Mouse (Mus musculus): ENCODE results near the gene Ndufs5. TPM values are rescaled to one million over a fixed set of nuclear protein-coding genes. Genes with fewer than 3 reads are reported as not detected.
A peak's percentile ranks its signal among the peaks of the same experiment; 100 is the strongest.

Ndufs5 gene
- 24.3 and 54.2 TPM in 2 replicates for polyA plus RNA-seq (2012; rRNA removed)

DNA sequence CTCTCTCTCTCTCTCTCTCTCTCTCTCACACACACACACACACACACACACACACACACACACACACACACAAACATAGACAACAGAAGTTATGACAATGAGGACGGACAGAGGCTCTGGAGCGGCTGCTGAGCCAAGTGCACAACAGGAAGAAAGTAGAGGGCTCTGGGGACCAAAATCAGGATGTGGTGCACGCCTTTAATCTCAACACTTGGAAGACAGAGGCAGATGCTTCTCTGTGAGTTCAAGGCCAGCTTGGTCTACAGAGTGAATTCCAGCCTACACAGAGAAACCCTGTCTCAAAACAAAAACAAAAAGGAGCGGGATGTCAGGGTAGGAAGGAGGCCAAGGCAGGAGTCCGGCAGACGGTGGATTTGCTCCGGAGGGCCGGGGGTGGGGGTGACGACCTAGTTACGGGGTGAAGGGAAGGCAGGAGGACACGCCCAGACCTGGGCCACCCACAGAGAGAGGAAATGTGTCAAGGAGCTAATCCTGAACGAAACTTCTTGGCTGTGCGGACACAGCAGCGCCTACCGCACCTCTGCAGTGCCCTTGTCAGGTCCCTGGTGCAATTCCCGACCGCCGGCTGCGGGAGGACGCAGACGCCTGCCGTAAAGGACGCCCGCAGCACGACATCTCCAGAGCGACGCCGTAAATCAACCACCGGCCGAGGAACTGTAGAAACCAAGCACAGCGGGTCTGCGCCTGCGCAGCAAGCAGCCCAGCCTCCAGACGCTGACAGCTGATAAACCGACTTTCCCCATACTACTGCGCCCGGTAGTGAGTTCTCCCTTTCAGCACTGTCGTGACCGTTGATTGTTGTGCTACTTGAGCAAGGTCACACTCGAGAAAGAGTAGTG is at the start of gene Ndufs5:
TSS of gene Ndufs5 (minus strand) at position 629 of the 860 bp plus-strand sequence.
- H3K4me3 ChIP-seq (replicated peaks; ENCODE audit: extremely low read depth, low read depth, low read length): peak within 1 kb of the TSS; percentile 89
- peak; percentile 86; the same call in 1 of the 2 replicates for TF ChIP-seq POLR2A (IDR thresholded peaks at IDR 0.05; ENCODE audit: borderline replicate concordance, extremely low read depth, low read depth, low read length)
- no peak for TF ChIP-seq CTCF (IDR thresholded peaks at IDR 0.05; ENCODE audit: insufficient read depth, low read length)
- peak; percentile 93 for DNase-seq
- 0 out of 2 replicates have a peak, but pooled peaks cover 2% of the 10 kb centered on the region for H3K4me1 ChIP-seq (ENCODE audit: control insufficient read depth, insufficient read depth, low read length)
- WGBS: under 1% methylated on average over 40 of the region's 40 CpGs

DNA sequence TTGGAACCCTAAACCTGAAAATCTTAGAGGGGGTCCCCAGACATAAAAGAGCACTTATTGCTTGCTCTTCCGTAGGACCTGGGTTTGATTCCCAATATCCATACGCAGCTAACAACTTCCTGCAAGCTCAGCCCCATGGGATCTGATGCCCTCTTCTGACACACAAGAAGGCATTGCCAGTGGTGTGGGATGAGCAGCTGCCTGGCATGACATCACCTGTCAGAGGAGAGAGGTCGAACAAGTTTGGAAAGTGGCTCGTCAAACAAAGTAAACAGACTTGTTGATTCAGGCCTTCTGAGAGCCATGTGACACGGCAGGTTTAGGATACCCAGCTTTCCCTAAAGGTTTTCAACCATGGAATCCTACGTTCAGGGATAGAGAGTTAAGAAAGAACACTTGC is 47.1 kb upstream of the Ndufs5 start:
- no peak for DNase-seq
- Histone ChIP-seq H3K4me1 (ENCODE audit: control insufficient read depth, insufficient read depth, low read length) (no peaks in the 10 kb centered on the region), H3K4me3 (replicated peaks; ENCODE audit: extremely low read depth, low read depth, low read length) (no peak overlapping the region)
- TF ChIP-seq POLR2A (IDR thresholded peaks at IDR 0.05; ENCODE audit: borderline replicate concordance, extremely low read depth, low read depth, low read length): no peak
- TF ChIP-seq CTCF (IDR thresholded peaks at IDR 0.05; ENCODE audit: insufficient read depth, low read length): no peak
- WGBS: 52% methylated on average over 6 of the region's 6 CpGs

DNA sequence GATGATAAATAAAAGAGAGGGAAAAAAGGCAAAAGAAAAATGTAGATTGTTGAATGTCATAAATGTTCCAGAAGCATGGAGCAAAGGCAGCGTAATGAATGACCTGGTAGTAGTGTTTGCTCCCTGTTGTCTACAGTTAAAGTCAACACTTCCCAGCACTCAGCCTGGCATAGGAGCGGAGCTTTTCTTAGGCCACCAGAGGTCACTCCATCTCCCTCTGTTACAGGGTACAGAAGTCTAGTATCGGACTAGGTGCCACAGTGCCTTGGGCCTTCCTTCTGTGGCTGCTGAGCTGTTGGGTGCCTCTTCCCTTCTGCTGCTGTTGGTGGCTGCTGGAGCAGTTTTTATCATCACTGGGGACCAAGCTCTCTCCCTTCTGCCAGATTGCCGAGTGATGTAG is 40.3 kb upstream of the Ndufs5 start:
- TF ChIP-seq CTCF (IDR thresholded peaks at IDR 0.05; ENCODE audit: insufficient read depth, low read length) (peak; percentile 37; the same call in 1 of the 2 replicates), POLR2A (IDR thresholded peaks at IDR 0.05; ENCODE audit: borderline replicate concordance, extremely low read depth, low read depth, low read length) (no peak)
- H3K4me3 ChIP-seq (replicated peaks; ENCODE audit: extremely low read depth, low read depth, low read length): no peak overlapping the region
- WGBS: 47% methylated on average over 4 of the region's 4 CpGs
- no peak for DNase-seq
- no peaks in the 10 kb centered on the region for H3K4me1 ChIP-seq (ENCODE audit: control insufficient read depth, insufficient read depth, low read length)

DNA sequence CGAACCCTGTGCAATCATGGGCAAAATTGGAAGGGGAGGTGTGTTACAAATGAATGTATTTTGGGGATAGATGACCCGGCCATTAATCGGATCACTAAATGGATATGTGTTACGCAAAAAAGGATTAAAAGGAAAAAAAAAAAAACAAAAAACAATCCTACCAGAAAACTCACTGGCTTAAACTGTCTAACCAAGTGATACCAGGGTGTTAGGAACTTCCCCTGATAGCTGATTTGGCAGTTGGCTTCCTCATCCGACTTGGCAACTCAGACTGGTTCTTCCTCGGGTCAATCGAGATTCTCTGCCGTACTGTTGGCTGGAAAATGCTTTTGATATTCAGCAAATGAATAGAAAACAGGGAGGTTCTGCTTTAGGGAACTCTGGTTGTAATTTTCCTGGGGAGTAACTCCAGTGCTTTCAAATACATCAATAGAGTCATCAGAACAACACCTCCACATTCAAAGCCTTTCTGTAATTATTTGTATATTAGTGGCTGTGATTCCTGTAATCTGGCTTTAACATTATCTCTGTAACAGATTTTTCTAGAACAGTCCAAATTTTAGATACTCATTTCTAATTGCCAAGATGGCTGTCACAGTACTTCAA is 32.8 kb upstream of the Ndufs5 start:
- TF ChIP-seq POLR2A (IDR thresholded peaks at IDR 0.05; ENCODE audit: borderline replicate concordance, extremely low read depth, low read depth, low read length) (no peak), CTCF (IDR thresholded peaks at IDR 0.05; ENCODE audit: insufficient read depth, low read length) (no peak)
- WGBS: under 1% methylated on average over 8 of the region's 8 CpGs
- peaks cover 11% of the 10 kb centered on the region for H3K4me1 ChIP-seq (ENCODE audit: control insufficient read depth, insufficient read depth, low read length)
- DNase-seq: peak; percentile 11
- H3K4me3 ChIP-seq (replicated peaks; ENCODE audit: extremely low read depth, low read depth, low read length): peak overlapping the region; percentile 79

DNA sequence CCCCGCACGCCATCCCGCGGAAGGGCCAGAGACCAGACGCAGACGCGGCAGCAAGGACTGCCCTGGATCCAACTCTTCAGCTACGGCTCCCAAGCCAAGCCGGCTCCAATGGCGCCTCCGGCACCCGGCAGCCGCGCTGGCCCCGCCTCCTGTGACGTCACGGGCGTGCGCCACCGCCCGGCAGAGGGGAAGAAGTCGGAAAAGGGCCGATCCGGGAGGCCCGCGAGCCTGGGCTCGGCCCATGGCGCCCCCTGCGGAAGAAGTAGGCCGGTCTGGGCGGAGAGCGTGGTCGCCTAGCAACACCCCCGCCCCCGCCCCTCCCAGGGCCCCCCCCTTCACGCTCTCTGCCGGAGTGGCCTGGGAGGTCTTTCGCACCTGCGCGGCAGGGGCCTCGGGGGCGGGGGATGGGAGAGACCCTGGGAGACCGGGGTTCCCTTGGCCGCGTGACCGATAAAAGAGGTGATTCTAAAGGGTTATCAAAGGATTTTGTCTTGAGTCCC is 32.2 kb upstream of the Ndufs5 start, which contains the start of gene Akirin1:
TSS of gene Akirin1 (minus strand) at position 194 of the 500 bp plus-strand sequence.
- peak within 1 kb of the TSS; percentile 80 for H3K4me3 ChIP-seq (replicated peaks; ENCODE audit: extremely low read depth, low read depth, low read length)
- DNase-seq: peak; percentile 98
- under 1% methylated on average over 46 of the region's 46 CpGs for WGBS
- peak; percentile 86 for TF ChIP-seq POLR2A (IDR thresholded peaks at IDR 0.05; ENCODE audit: borderline replicate concordance, extremely low read depth, low read depth, low read length)
- no peak for TF ChIP-seq CTCF (IDR thresholded peaks at IDR 0.05; ENCODE audit: insufficient read depth, low read length)
- peaks cover 11% of the 10 kb centered on the region for H3K4me1 ChIP-seq (ENCODE audit: control insufficient read depth, insufficient read depth, low read length)

DNA sequence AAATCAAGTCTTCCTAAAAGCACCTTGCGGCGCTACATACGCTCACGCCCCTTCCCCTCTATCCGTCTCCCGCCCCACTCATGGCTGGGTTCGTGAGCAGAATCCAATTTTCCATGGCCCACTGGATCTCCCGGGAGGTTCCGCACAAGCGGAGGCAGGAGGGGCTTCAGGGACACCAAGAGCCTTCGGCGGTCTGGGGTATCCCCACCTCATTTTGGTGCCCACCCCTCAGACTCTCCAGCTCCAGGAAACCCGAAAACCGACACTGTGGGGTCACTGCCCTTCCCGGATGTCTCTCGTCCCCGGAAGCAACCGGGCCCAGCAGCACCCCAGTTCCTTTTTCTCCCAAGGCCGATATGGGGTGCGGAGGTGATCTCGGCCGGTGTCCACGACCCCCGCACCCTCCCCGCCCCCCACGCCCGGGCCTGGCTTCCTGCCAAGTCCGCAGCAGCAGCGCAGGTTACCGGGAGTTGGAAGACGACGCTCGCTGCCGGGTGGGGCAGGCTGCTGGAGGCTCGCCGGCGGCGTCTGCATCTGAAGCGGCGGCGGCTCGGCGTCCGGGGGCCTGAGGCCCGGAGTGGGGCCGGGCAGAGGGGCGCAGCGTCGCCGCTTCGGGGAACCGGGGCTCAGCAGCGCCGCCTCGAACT is 31.6 kb upstream of the Ndufs5 start:
- Histone ChIP-seq H3K4me1 (ENCODE audit: control insufficient read depth, insufficient read depth, low read length) (peaks cover 11% of the 10 kb centered on the region), H3K4me3 (replicated peaks; ENCODE audit: extremely low read depth, low read depth, low read length) (peak overlapping the region; percentile 80)
- TF ChIP-seq POLR2A (IDR thresholded peaks at IDR 0.05; ENCODE audit: borderline replicate concordance, extremely low read depth, low read depth, low read length) (no peak), CTCF (IDR thresholded peaks at IDR 0.05; ENCODE audit: insufficient read depth, low read length) (no peak)
- WGBS: under 1% methylated on average over 54 of the region's 55 CpGs
- peak; percentile 39 for DNase-seq

DNA sequence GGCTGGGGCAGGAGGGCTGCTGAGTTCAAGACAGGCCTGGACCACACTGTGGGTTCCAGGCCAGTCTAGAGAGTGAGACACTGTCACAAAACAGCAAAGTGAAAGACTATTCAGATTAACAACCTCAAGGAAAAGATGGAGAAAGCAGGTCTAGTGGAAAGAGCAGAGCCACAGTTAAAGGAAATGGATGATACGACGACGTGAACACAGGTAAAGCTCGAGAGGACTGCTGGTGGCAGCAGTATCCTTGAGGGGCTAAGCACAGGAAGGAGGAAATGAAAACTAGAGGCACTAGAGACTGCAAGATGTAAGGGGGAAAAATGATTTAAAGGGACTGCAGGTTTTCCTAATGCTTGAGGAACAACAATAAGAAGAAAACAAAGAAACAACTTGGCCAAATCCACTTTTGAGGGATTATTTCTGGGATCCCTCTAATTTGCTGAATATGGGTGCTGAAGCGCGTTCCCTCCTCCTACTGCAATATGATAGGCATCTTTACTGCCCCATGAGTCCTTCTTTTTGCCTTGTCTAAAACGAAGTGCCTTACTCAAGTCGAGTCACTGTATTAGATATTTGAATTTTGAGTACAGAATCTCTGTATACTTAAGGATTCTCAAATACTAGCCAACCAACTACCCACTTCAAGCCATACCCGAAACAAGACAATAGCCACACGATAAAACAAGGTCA is 30.9 kb upstream of the Ndufs5 start:
- DNase-seq: no peak
- peaks cover 11% of the 10 kb centered on the region for H3K4me1 ChIP-seq (ENCODE audit: control insufficient read depth, insufficient read depth, low read length)
- WGBS: 9% methylated on average over 10 of the region's 10 CpGs
- peak overlapping the region; percentile 80 for H3K4me3 ChIP-seq (replicated peaks; ENCODE audit: extremely low read depth, low read depth, low read length)
- TF ChIP-seq POLR2A (IDR thresholded peaks at IDR 0.05; ENCODE audit: borderline replicate concordance, extremely low read depth, low read depth, low read length) (no peak), CTCF (IDR thresholded peaks at IDR 0.05; ENCODE audit: insufficient read depth, low read length) (no peak)

DNA sequence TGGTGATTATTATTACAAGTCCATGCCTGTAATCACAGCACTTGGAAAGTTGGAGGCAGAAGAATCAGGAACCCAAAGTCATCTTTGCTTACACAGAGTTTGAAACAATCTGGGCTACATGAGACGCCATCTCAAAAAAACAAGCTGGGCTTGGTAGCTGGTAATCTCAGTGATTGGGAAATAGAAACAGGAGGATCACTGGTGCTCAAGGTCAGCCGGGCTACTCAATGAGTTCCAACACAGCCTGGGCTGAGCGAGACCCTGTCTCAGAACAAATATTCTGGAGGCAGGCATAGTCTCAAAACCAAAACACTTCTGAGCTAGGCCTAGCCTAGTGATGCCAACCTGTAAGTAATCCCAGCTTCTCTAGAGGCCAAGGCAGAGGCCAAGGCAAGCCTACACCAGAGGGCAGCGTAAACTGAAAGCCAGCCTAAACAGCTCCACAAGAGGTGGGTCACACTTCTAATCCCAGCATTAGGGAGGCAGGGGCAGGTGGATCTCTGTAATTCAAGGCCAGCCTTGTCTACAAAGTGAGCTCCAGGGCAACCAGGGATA is 27.3 kb upstream of the Ndufs5 start:
- no peak overlapping the region for H3K4me3 ChIP-seq (replicated peaks; ENCODE audit: extremely low read depth, low read depth, low read length)
- peaks cover 8% of the 10 kb centered on the region for H3K4me1 ChIP-seq (ENCODE audit: control insufficient read depth, insufficient read depth, low read length)
- TF ChIP-seq CTCF (IDR thresholded peaks at IDR 0.05; ENCODE audit: insufficient read depth, low read length) (no peak), POLR2A (IDR thresholded peaks at IDR 0.05; ENCODE audit: borderline replicate concordance, extremely low read depth, low read depth, low read length) (no peak)
- 74% methylated on average over 4 of the region's 4 CpGs for WGBS
- no peak for DNase-seq

All from lung, adult 2 months (tissue).